Mouse (Mus musculus): ENCODE data around the gene Enox1. TPM values are rescaled to one million over a fixed set of nuclear protein-coding genes. Genes with fewer than 3 reads are reported as not detected.

Enox1 gene
- total RNA-seq, 1 experiment, result 25.3 TPM

DNA sequence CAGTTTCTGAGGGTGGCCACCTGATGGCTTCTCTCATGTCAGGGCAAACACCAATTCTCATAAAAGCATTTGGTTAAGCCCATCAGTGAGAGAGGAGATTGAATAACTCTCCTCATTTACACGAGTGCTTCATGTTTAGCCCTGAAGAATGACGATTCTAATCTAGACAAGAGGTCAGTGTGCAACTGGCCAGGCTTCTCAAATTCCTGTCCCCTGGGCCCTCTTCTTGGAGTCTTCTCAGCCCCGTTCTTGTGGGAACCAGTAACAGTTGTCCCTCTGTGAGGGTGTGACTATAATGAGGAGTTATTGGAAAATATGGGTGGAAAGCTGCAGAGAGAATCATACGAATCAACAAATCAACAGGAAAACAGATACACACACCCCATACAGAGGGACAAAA lies 103.5 kb downstream of the Enox1 start:
- no peaks in the 10 kb centered on the region for H3K36me3 ChIP-seq (ENCODE audit: control insufficient read depth, insufficient read depth, low read length, poor library complexity, severe bottlenecking)
- in situ Hi-C loops (cut with MboI; ENCODE audit: low sequenced_read_pairs in 2 of 2, unreplicated experiment in 2 of 2), result no loop called here
- TF ChIP-seq HCFC1 (IDR thresholded peaks at IDR 0.05; ENCODE audit: borderline replicate concordance, insufficient read depth, low read length) (no peak), MAFK (IDR thresholded peaks at IDR 0.05; ENCODE audit: insufficient read depth, low read depth, low read length) (no peak), CHD2 (IDR thresholded peaks at IDR 0.05; ENCODE audit: low read depth, low read length) (no peak), ZC3H11A (IDR thresholded peaks at IDR 0.05; ENCODE audit: borderline replicate concordance, low read depth, low read length) (no peak), ZNF384 (IDR thresholded peaks at IDR 0.05; ENCODE audit: low read depth, low read length) (no peak)
- H3K4me3 ChIP-seq (ENCODE audit: insufficient read depth in 1 of 2, low read depth in 1 of 2, low read length in 2 of 2, poor library complexity in 1 of 2, severe bottlenecking in 1 of 2), result no peak overlapping the region
- H3K4me1 ChIP-seq (ENCODE audit: control insufficient read depth in 2 of 2, insufficient read depth in 2 of 2, low read length in 2 of 2, poor library complexity in 1 of 2), result peaks cover 0 to 6% of the 10 kb centered on the region in 2 experiments; a peak in 1 of 4 replicates
- H3K27ac ChIP-seq (ENCODE audit: insufficient read depth, low read depth, low read length, poor library complexity, severe bottlenecking), result no peak overlapping the region
- no peaks in the 10 kb centered on the region for H3K9me3 ChIP-seq (ENCODE audit: control insufficient read depth, insufficient read depth, low read depth, low read length)
- no peak for DNase-seq (ENCODE audit: low read depth, low spot score)
- H3K9ac ChIP-seq (ENCODE audit: insufficient read depth, low read depth, low read length, poor library complexity, severe bottlenecking), result no peak overlapping the region

DNA sequence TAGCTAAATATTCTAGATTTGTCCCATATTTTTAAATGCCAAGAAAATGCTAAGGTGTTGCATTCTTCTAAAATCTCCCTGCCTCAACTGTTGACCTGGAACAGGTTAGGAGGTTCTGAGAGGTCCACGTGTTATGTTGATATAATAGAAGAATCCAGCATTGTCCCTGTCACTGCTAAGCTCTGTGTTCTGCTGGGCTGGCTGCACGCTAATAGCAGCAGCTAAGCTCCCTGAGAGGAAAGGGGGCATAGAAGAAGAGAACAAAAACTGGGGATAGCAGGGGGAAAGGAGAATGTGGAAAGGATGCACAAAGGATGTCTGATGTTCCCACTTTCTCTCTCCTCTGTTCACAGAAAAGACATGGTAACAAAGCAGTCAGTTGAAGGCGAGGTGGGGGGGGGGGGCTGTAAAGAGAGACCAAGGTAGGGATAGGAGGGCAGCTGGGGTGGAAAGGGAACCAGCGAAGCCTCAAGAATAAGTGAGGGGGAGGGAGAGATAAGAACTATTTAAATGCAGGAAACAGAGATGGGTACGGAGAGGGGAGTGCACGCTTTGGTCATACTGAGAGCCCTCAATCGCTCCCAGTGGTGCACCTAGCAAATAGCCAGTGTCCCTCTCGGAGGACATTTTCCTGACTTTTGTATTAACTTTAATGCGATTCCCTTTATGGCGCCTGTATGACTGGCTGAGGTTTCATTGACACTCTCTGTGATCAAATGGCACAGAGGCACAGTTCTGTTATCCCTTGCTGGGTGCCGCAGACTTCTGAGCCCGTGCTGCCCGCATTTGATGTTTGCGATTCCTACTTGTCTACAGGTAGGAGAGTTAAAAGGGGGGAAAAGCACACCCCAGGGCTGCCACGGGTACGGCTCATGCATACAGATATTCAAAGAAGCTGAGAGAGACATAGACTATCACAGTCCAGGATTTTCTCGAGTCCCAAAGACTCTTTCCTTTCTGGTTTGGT lies 110.5 kb downstream of the Enox1 start:
- no peak overlapping the region for H3K27ac ChIP-seq (ENCODE audit: insufficient read depth, low read depth, low read length, poor library complexity, severe bottlenecking)
- no peak overlapping the region for H3K4me3 ChIP-seq (ENCODE audit: insufficient read depth in 1 of 2, low read depth in 1 of 2, low read length in 2 of 2, poor library complexity in 1 of 2, severe bottlenecking in 1 of 2)
- no peak for TF ChIP-seq HCFC1 (IDR thresholded peaks at IDR 0.05; ENCODE audit: borderline replicate concordance, insufficient read depth, low read length)
- no peak for TF ChIP-seq ZC3H11A (IDR thresholded peaks at IDR 0.05; ENCODE audit: borderline replicate concordance, low read depth, low read length)
- no peak for TF ChIP-seq MAFK (IDR thresholded peaks at IDR 0.05; ENCODE audit: insufficient read depth, low read depth, low read length)
- no peaks in the 10 kb centered on the region for H3K36me3 ChIP-seq (ENCODE audit: control insufficient read depth, insufficient read depth, low read length, poor library complexity, severe bottlenecking)
- H3K9me3 ChIP-seq (ENCODE audit: control insufficient read depth, insufficient read depth, low read depth, low read length), result no peaks in the 10 kb centered on the region
- no peak for DNase-seq (ENCODE audit: low read depth, low spot score)
- H3K4me1 ChIP-seq (ENCODE audit: control insufficient read depth in 2 of 2, insufficient read depth in 2 of 2, low read length in 2 of 2, poor library complexity in 1 of 2), result peaks cover 0 to 6% of the 10 kb centered on the region in 2 experiments; a peak in 2 of 4 replicates
- H3K9ac ChIP-seq (ENCODE audit: insufficient read depth, low read depth, low read length, poor library complexity, severe bottlenecking), result no peak overlapping the region
- in situ Hi-C loops (cut with MboI; ENCODE audit: low sequenced_read_pairs in 2 of 2, unreplicated experiment in 2 of 2), result no loop called here

DNA sequence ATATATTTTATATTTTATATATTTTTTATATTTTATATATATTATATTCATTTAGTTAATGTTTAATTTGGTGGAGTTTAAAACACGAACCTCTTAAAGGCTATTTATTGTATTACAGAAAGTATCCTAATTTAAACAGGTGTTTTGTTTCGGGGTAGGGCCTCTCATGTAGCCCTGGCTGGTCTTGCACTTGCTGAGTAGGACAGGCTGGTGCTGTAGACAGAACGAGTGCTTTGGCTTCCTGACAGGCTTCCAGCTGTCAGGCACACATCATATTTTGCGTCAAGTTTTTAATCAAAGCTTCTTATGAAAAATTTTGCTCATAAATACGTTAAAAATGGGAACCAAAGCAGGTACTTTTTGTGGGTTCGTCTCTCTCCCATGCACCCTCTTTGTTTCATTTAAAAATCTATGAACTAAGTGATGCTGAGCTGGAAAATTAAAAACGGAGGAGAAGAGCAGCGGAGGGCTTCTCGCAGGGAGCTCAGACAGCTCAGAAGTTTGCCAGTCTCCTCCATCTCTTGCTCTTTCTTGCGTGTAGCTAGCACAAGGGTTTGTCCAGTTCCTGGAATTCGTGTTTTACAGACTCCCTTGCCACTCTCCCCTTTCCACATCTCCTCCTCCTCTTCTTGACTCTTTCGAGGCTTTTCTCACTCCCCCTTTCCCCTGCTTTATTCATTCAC lies 115.8 kb downstream of the Enox1 start:
- H3K36me3 ChIP-seq (ENCODE audit: control insufficient read depth, insufficient read depth, low read length, poor library complexity, severe bottlenecking), result no peaks in the 10 kb centered on the region
- no peak overlapping the region for H3K9ac ChIP-seq (ENCODE audit: insufficient read depth, low read depth, low read length, poor library complexity, severe bottlenecking)
- DNase-seq (ENCODE audit: low read depth, low spot score), result no peak
- H3K4me3 ChIP-seq (ENCODE audit: insufficient read depth in 1 of 2, low read depth in 1 of 2, low read length in 2 of 2, poor library complexity in 1 of 2, severe bottlenecking in 1 of 2), result no peak overlapping the region
- in situ Hi-C loops (cut with MboI; ENCODE audit: low sequenced_read_pairs in 2 of 2, unreplicated experiment in 2 of 2), result no loop called here
- H3K4me1 ChIP-seq (ENCODE audit: control insufficient read depth in 2 of 2, insufficient read depth in 2 of 2, low read length in 2 of 2, poor library complexity in 1 of 2), result no peaks in the 10 kb centered on the region
- no peak overlapping the region for H3K27ac ChIP-seq (ENCODE audit: insufficient read depth, low read depth, low read length, poor library complexity, severe bottlenecking)
- H3K9me3 ChIP-seq (ENCODE audit: control insufficient read depth, insufficient read depth, low read depth, low read length), result no peaks in the 10 kb centered on the region
- no peak for TF ChIP-seq ZC3H11A (IDR thresholded peaks at IDR 0.05; ENCODE audit: borderline replicate concordance, low read depth, low read length)
- no peak for TF ChIP-seq HCFC1 (IDR thresholded peaks at IDR 0.05; ENCODE audit: borderline replicate concordance, insufficient read depth, low read length)
- no peak for TF ChIP-seq CHD2 (IDR thresholded peaks at IDR 0.05; ENCODE audit: low read depth, low read length)
- TF ChIP-seq ZNF384 (IDR thresholded peaks at IDR 0.05; ENCODE audit: low read depth, low read length), result no peak
- no peak for TF ChIP-seq MAFK (IDR thresholded peaks at IDR 0.05; ENCODE audit: insufficient read depth, low read depth, low read length)

DNA sequence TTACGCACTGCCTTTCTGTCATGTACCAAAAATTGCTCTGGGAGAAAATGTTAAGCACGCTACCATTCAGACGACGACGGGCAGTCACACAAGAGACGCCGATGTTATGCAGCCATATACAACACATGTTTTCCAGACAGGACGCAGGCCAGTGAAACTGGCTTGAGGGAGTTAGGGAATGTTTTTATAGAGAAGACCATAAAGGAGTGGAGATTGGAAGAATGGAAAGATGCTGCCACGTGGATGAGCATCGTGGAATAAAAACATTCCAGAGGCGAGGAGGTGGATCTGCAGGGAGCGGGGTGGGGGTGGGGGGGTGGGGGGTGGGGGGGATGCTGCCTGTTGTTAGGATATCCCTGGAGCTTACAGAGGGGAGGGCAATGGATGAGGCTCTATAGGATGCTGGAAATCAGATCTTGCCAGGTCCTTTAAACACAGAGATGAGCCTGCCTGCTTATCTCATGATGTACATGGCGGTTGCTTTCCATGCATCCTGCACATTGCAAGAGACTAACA lies 116.4 kb downstream of the Enox1 start:
- TF ChIP-seq ZNF384 (IDR thresholded peaks at IDR 0.05; ENCODE audit: low read depth, low read length), result no peak
- TF ChIP-seq HCFC1 (IDR thresholded peaks at IDR 0.05; ENCODE audit: borderline replicate concordance, insufficient read depth, low read length), result no peak
- no peak for TF ChIP-seq ZC3H11A (IDR thresholded peaks at IDR 0.05; ENCODE audit: borderline replicate concordance, low read depth, low read length)
- no peak for TF ChIP-seq CHD2 (IDR thresholded peaks at IDR 0.05; ENCODE audit: low read depth, low read length)
- no peak for TF ChIP-seq MAFK (IDR thresholded peaks at IDR 0.05; ENCODE audit: insufficient read depth, low read depth, low read length)
- in situ Hi-C loops (cut with MboI; ENCODE audit: low sequenced_read_pairs in 2 of 2, unreplicated experiment in 2 of 2), result no loop called here
- no peaks in the 10 kb centered on the region for H3K4me1 ChIP-seq (ENCODE audit: control insufficient read depth in 2 of 2, insufficient read depth in 2 of 2, low read length in 2 of 2, poor library complexity in 1 of 2)
- no peak for DNase-seq (ENCODE audit: low read depth, low spot score)
- no peaks in the 10 kb centered on the region for H3K9me3 ChIP-seq (ENCODE audit: control insufficient read depth, insufficient read depth, low read depth, low read length)
- H3K27ac ChIP-seq (ENCODE audit: insufficient read depth, low read depth, low read length, poor library complexity, severe bottlenecking), result no peak overlapping the region
- H3K9ac ChIP-seq (ENCODE audit: insufficient read depth, low read depth, low read length, poor library complexity, severe bottlenecking), result no peak overlapping the region
- no peak overlapping the region for H3K4me3 ChIP-seq (ENCODE audit: insufficient read depth in 1 of 2, low read depth in 1 of 2, low read length in 2 of 2, poor library complexity in 1 of 2, severe bottlenecking in 1 of 2)
- H3K36me3 ChIP-seq (ENCODE audit: control insufficient read depth, insufficient read depth, low read length, poor library complexity, severe bottlenecking), result no peaks in the 10 kb centered on the region
